Mouse (Mus musculus) inflammation-experienced regulatory T-cells, adult 6 months (primary cell): ENCODE measurements around the gene Sytl1. TPM values are rescaled to one million over a fixed set of nuclear protein-coding genes. Genes with fewer than 3 reads are reported as not detected.

Experiments used
- ATAC-seq: one replicate; pipeline ENCODE4 v1.8.0; 2017
- polyA plus RNA-seq, 3 experiments: library from polyadenylated mRNA; unstranded; fragments of 100-300 nt; shearing (Covaris generic); gene quantifications; one replicate each; pipeline ENCODE4 v1.2.1; 2017

Gene Sytl1
- polyA plus RNA-seq, result 10 to 100 TPM; 18.3 to 62.3 (median 43.8) TPM

GRCm38 (mm10) chr4:133262882-133263281 lies at the start of gene Sytl1:
Gene Sytl1, minus strand, starts transcription at chr4:133263113.
- peak; percentile 64 for ATAC-seq

GRCm38 (mm10) chr4:133309948-133310347 lies 47.0 kb upstream of the Sytl1 start:
- peak; percentile 60 for ATAC-seq

- no peak for ATAC-seq
Measured at GRCm38 (mm10) chr4:133307331-133307730, 44.4 kb upstream of the Sytl1 start.

GRCm38 (mm10) chr4:133305825-133306224 lies 42.9 kb upstream of the Sytl1 start:
- no peak for ATAC-seq

- ATAC-seq, result no peak
Measured at GRCm38 (mm10) chr4:133304770-133305169, 41.9 kb upstream of the Sytl1 start.

GRCm38 (mm10) chr4:133302668-133303067 lies 39.8 kb upstream of the Sytl1 start:
- no peak for ATAC-seq

- ATAC-seq, result peak; percentile 34
Measured at GRCm38 (mm10) chr4:133301802-133302201, 38.9 kb upstream of the Sytl1 start.

- ATAC-seq, result no peak
Measured at GRCm38 (mm10) chr4:133300421-133300820, 37.5 kb upstream of the Sytl1 start.

GRCm38 (mm10) chr4:133299701-133300100 lies 36.8 kb upstream of the Sytl1 start:
- ATAC-seq, result no peak

GRCm38 (mm10) chr4:133298516-133299365 lies 35.8 kb upstream of the Sytl1 start:
- ATAC-seq, result peak; percentile 47

- ATAC-seq, result peak; percentile 79
Measured at GRCm38 (mm10) chr4:133297801-133298238, 34.9 kb upstream of the Sytl1 start.

GRCm38 (mm10) chr4:133297360-133297759 lies 34.4 kb upstream of the Sytl1 start:
- no peak for ATAC-seq

- no peak for ATAC-seq
Measured at GRCm38 (mm10) chr4:133294084-133294483, 31.2 kb upstream of the Sytl1 start.

- ATAC-seq, result no peak
Measured at GRCm38 (mm10) chr4:133292901-133293843, 30.3 kb upstream of the Sytl1 start.

- no peak for ATAC-seq
Measured at GRCm38 (mm10) chr4:133292405-133292804, 29.5 kb upstream of the Sytl1 start.

- ATAC-seq, result no peak
Measured at GRCm38 (mm10) chr4:133291255-133291654, 28.3 kb upstream of the Sytl1 start.

- no peak for ATAC-seq
Measured at GRCm38 (mm10) chr4:133286476-133287077, 23.7 kb upstream of the Sytl1 start.

GRCm38 (mm10) chr4:133285950-133286349 lies 23.0 kb upstream of the Sytl1 start:
- no peak for ATAC-seq

GRCm38 (mm10) chr4:133285299-133285698 lies 22.4 kb upstream of the Sytl1 start:
- no peak for ATAC-seq

GRCm38 (mm10) chr4:133282656-133283055 lies 19.7 kb upstream of the Sytl1 start:
- ATAC-seq, result no peak

GRCm38 (mm10) chr4:133281951-133282481 lies 19.1 kb upstream of the Sytl1 start:
- ATAC-seq, result no peak

- ATAC-seq, result no peak
Measured at GRCm38 (mm10) chr4:133281513-133281912, 18.6 kb upstream of the Sytl1 start.
